Mouse (Mus musculus) heart, embryonic 16.5 days (tissue): ENCODE results near the gene Kirrel3. TPM values are rescaled to one million over a fixed set of nuclear protein-coding genes. Genes with fewer than 3 reads are reported as not detected.
A peak's percentile ranks its signal among the peaks of the same experiment; 100 is the strongest.

ENCODE experiments used
- ATAC-seq: fragments of 200-750 bp; cut with Nextera tagmentation; replicated peaks from 2 replicates; pipeline ENCODE4 v1.8.0; 2017; ENCODE audit warnings: moderate number of reproducible peaks; ENCODE audit not compliant: insufficient read depth, low FRiP score; ENCODE audit errors: extremely low read depth
- H3K27ac ChIP-seq: fragments of 300-500 bp; sonication (generic); 2 replicates; pipeline ENCODE4 v1.5.1; 2014; ENCODE audit warnings: mild to moderate bottlenecking, low read length, control low read depth, moderate library complexity
- H3K27me3 ChIP-seq: fragments of 300-500 bp; sonication (generic); 2 replicates; pipeline ENCODE4 v1.6.1; 2014; ENCODE audit warnings: low read length, mixed read lengths; ENCODE audit not compliant: control insufficient read depth, insufficient read depth
- H3K36me3 ChIP-seq: fragments of 300-500 bp; sonication (generic); 2 replicates; pipeline ENCODE4 v1.6.1; 2014; ENCODE audit not compliant: control insufficient read depth, insufficient read depth
- H3K4me1 ChIP-seq: fragments of 300-500 bp; sonication (generic); 2 replicates; pipeline ENCODE4 v1.6.1; 2014; ENCODE audit warnings: low read length, mixed read lengths; ENCODE audit not compliant: control insufficient read depth, insufficient read depth
- H3K4me2 ChIP-seq: fragments of 300-500 bp; sonication (generic); 2 replicates; pipeline ENCODE4 v1.6.1; 2014; ENCODE audit warnings: low read depth, mild to moderate bottlenecking, control low read depth, low read length
- H3K4me3 ChIP-seq: fragments of 300-500 bp; sonication (generic); 2 replicates; pipeline ENCODE4 v1.5.1; 2014; ENCODE audit warnings: mild to moderate bottlenecking, control low read depth, low read length
- H3K9ac ChIP-seq: fragments of 300-500 bp; sonication (generic); 2 replicates; pipeline ENCODE4 v1.6.1; 2014; ENCODE audit warnings: low read length, control low read depth
- H3K9me3 ChIP-seq: fragments of 300-500 bp; sonication (generic); replicated peaks from 2 replicates; pipeline ENCODE4 v1.6.1; 2016; ENCODE audit warnings: low read length; ENCODE audit not compliant: control insufficient read depth
- WGBS: fragments of 180-500 bp; shearing (Covaris S2); extraction: QIAGEN DNeasy Blood & Tissue Kit; methylation state at CpG from one replicate; pipeline ENCODE4 v1.1.7; 2014; 5-methylcytosine and 5-hydroxymethylcytosine counted together
- polyA plus RNA-seq: library from polyadenylated mRNA; unstranded; fragments of >200 nt; fragmentation: Nextera tagmentation; extraction: Ambion mirVana; gene quantifications from 2 replicates; pipeline ENCODE4 v1.2.1, GENCODE M21; 2015

The Kirrel3 gene
- polyA plus RNA-seq, 1 experiment from 2014 or later = 1.6 TPM

DNA sequence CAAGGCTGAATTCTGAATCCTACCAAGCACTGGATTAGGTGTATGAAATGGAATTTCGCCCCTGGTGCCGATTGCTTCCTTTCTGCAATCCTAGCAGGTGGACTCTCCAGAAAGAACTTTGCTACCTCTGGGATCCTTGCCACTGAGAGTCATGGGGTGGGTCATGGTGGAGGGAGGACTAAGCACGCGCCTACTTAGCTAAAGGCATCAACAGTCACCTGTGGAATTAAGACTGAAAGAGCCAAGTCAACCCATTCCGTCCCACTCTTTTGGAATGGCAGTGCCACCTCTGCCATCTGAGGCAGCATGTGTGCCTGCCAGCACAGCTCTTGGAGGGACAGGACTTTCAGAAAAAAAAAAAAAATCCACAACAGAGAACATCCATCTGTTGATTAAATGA, 4.1 kb downstream of the Kirrel3 start:
- WGBS = 29% methylated on average over 5 of the region's 5 CpGs
- ATAC-seq = no peak

GRCm38 (mm10) chr9:34492121-34492520, 6.4 kb downstream of the Kirrel3 start:
- Histone ChIP-seq H3K9ac (no peak overlapping the region), H3K36me3 (no peaks in the 10 kb centered on the region), H3K27me3 (peaks cover 47% of the 10 kb centered on the region), H3K9me3 (no peaks in the 10 kb centered on the region), H3K27ac (no peak overlapping the region), H3K4me3 (no peak overlapping the region), H3K4me2 (no peak overlapping the region), H3K4me1 (no peaks in the 10 kb centered on the region)
- ATAC-seq = no peak
- WGBS = 41% methylated on average over 3 of the region's 3 CpGs

More for the DNA sequence above, 4.1 kb downstream of the Kirrel3 start:
- Histone ChIP-seq H3K9ac (no peak overlapping the region), H3K36me3 (no peaks in the 10 kb centered on the region), H3K4me3 (peak overlapping the region; percentile 76), H3K27ac (no peak overlapping the region), H3K4me1 (peaks cover 7% of the 10 kb centered on the region; the same call in 1 of the 2 replicates), H3K27me3 (peaks cover 59% of the 10 kb centered on the region), H3K9me3 (no peaks in the 10 kb centered on the region), H3K4me2 (peak overlapping the region; percentile 95)

DNA sequence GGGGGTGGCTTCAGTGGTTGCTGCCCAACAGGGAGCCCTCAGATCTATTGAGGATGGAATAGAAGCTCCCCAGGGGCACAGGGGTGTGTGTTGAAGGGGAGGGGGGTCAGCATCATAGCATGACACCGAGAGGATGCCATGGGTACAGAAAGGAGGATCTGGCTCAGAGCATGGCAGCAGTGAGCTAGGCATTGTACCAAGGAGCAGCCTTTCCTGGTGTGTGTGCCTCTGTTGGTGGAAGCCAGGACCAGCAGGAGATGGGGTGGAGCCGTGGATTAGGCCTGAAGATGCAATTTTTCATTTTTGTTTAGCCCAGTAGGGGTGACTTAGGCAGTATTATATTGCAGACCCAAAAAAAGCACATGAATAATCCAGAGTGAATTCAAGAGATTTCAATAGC, 7.9 kb downstream of the Kirrel3 start:
- ATAC-seq = no peak
- H3K27ac ChIP-seq = no peak overlapping the region
- no peaks in the 10 kb centered on the region for H3K4me1 ChIP-seq
- H3K9me3 ChIP-seq = no peaks in the 10 kb centered on the region
- WGBS = 30% methylated on average over 2 of the region's 2 CpGs
- H3K9ac ChIP-seq = no peak overlapping the region
- no peak overlapping the region for H3K4me3 ChIP-seq
- peaks cover 48% of the 10 kb centered on the region for H3K27me3 ChIP-seq
- no peak overlapping the region for H3K4me2 ChIP-seq
- H3K36me3 ChIP-seq = no peaks in the 10 kb centered on the region

DNA sequence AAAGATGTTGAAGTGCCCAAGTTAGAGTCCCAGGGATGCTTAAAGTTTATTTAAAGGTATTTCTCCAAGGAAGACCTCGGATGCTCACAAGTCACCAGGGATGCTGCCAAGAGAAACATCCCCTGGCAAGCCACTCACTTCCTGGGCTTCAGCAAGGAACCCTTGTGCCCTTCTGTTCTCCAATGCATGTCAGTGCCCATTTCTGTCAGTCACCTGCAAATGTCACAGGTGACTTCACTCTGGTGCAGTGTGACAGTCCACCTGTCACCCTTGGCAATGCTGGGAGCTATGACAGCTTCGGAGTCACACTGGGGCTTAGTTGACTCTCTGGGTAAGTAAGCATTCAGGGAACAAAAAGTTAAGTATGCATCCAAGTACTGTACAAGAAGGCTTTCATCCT, 12.4 kb downstream of the Kirrel3 start:
- ATAC-seq = no peak
- 69% methylated on average over 2 of the region's 2 CpGs for WGBS

GRCm38 (mm10) chr9:34498651-34499050, 13.0 kb downstream of the Kirrel3 start:
- Histone ChIP-seq H3K4me1 (no peaks in the 10 kb centered on the region), H3K4me3 (no peak overlapping the region), H3K27me3 (peaks cover 15% of the 10 kb centered on the region; the same call in 1 of the 2 replicates), H3K9ac (no peak overlapping the region), H3K9me3 (no peaks in the 10 kb centered on the region), H3K27ac (no peak overlapping the region), H3K4me2 (no peak overlapping the region), H3K36me3 (no peaks in the 10 kb centered on the region)
- WGBS = under 1% methylated on average over 5 of the region's 5 CpGs
- no peak for ATAC-seq

More for the DNA sequence above, 12.4 kb downstream of the Kirrel3 start:
- Histone ChIP-seq H3K4me3 (no peak overlapping the region), H3K4me1 (no peaks in the 10 kb centered on the region), H3K27ac (no peak overlapping the region), H3K36me3 (no peaks in the 10 kb centered on the region), H3K27me3 (peaks cover 15% of the 10 kb centered on the region; the same call in 1 of the 2 replicates), H3K4me2 (no peak overlapping the region), H3K9me3 (no peaks in the 10 kb centered on the region), H3K9ac (no peak overlapping the region)

GRCm38 (mm10) chr9:34507164-34507563, 21.5 kb downstream of the Kirrel3 start:
- WGBS = 83% methylated on average over 2 of the region's 2 CpGs
- Histone ChIP-seq H3K4me3 (no peak overlapping the region), H3K9me3 (peaks cover 3% of the 10 kb centered on the region; the same call in 1 of the 2 replicates), H3K27ac (no peak overlapping the region), H3K4me2 (no peak overlapping the region), H3K36me3 (no peaks in the 10 kb centered on the region), H3K4me1 (no peaks in the 10 kb centered on the region), H3K9ac (no peak overlapping the region), H3K27me3 (no peaks in the 10 kb centered on the region)
- no peak for ATAC-seq

GRCm38 (mm10) chr9:34518861-34519260, 33.2 kb downstream of the Kirrel3 start:
- no peak overlapping the region for H3K27ac ChIP-seq
- no peak overlapping the region for H3K4me3 ChIP-seq
- no peaks in the 10 kb centered on the region for H3K4me1 ChIP-seq
- no peaks in the 10 kb centered on the region for H3K36me3 ChIP-seq
- no peak overlapping the region for H3K4me2 ChIP-seq
- H3K9ac ChIP-seq = no peak overlapping the region
- ATAC-seq = no peak
- H3K27me3 ChIP-seq = no peaks in the 10 kb centered on the region
- H3K9me3 ChIP-seq = no peaks in the 10 kb centered on the region
- WGBS = 75% methylated on average over 6 of the region's 6 CpGs

- Histone ChIP-seq H3K4me3 (no peak overlapping the region), H3K27me3 (no peaks in the 10 kb centered on the region), H3K36me3 (no peaks in the 10 kb centered on the region), H3K9ac (no peak overlapping the region), H3K4me2 (no peak overlapping the region), H3K9me3 (no peaks in the 10 kb centered on the region), H3K4me1 (no peaks in the 10 kb centered on the region), H3K27ac (no peak overlapping the region)
- no peak for ATAC-seq
- WGBS = 75% methylated on average over 20 of the region's 20 CpGs
Measured at GRCm38 (mm10) chr9:34520234-34520950, 34.7 kb downstream of the Kirrel3 start.

DNA sequence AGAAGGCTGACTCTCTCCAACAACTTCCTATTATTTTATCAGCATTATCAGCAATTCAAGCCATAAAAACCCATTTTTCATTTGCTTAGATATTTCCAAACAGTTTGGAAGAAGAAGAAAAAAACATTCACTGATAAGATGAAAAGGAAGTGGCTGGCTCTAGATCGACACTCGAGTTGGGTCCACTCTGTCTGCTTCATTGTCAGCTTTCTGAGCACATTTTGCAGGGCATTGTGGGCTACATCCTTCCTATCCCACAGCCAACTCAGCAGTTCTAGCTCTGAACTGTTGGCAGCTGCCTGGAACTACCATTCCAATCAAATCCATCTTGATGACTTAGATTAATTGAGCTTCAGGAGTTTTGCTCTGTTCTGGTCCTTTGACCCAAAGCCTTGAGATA, 40.0 kb downstream of the Kirrel3 start:
- ATAC-seq = no peak
- Histone ChIP-seq H3K36me3 (no peaks in the 10 kb centered on the region), H3K9me3 (no peaks in the 10 kb centered on the region; the same call in 1 of the 2 replicates), H3K4me1 (no peaks in the 10 kb centered on the region), H3K9ac (no peak overlapping the region), H3K27ac (no peak overlapping the region), H3K27me3 (no peaks in the 10 kb centered on the region), H3K4me3 (no peak overlapping the region), H3K4me2 (no peak overlapping the region)
- WGBS = 25% methylated on average over 2 of the region's 2 CpGs
